Mouse (Mus musculus): ENCODE measurements around the gene Git2. TPM values are rescaled to one million over a fixed set of nuclear protein-coding genes. Genes with fewer than 3 reads are reported as not detected.

Git2 gene
- polyA plus RNA-seq, 1 experiment: 15.1 TPM

DNA sequence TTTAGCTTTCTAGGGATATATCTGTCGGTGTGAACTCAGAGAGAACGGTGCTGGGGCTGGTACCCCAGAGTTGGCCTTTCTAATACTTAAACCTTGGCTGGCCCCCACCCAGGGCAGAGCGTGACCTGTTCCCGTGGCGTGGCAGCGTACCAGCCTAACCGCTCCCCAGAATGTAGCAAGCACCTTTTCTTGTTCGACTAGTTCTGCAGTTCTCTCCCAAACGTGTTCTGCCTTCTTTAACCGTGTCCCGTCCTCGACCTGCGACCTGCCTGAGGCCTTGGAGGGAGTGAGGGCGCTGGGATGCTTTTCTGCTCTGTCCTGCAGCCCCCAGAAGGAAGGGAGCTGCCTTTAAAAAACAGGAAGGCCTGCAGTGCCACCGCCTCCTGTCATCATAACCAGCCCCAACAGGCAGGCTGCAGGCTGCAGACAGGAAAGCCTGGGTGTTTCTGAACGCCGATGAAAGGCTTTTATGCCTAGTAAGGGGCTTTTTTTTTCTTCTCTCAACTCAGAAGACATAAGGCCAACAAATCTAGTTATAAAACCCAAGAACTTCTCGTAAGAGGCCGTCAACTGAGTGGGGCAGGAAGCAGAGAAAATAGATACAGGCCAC lies 94.5 kb downstream of the Git2 start:
- H3K4me3 ChIP-seq (ENCODE audit: insufficient read depth, low read depth, low read length): no peak overlapping the region
- H3K4me1 ChIP-seq (ENCODE audit: control insufficient read depth, insufficient read depth, insufficient read length, low read length): no peaks in the 10 kb centered on the region
- peak overlapping the region; percentile 33; the same call in 1 of the 2 replicates for H3K27ac ChIP-seq (replicated peaks; ENCODE audit: low read depth, low read length)

DNA sequence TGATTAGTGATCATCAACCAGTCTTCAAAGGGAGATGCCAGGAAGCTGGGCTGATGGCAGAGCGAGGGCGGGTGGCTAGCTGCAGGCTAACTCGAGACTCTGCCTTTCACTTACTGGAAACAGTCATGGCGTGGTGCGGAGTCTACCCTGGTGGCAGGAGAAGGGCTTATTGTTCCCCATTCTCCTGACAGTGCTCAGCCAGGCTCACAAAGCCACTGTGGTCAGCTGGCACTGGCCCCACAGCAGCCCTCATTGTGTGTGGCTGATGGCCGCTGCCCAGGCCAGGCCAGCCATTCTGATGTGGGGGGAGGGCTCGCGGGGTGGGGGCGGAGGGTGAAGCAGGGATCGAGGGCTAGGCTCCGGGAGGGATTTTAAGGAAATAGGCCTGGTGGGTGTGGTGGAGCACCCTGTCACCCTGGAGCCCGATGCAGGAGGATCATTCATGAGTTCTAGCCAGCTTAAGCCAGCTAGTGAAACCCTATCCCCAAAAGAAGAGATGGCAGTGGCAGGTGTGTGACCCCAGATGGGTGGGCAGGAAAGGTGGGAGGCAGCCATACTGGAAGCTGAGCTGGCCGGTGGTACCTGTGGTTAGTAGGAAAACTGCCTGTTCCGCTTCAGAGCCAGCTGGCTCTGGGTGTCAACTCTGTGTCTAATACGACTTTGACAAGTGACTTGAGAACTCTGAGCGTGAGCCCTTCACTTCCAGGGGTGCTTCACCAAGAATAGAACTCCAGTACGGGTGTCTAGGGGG lies 95.3 kb downstream of the Git2 start:
- Histone ChIP-seq H3K4me1 (ENCODE audit: control insufficient read depth, insufficient read depth, insufficient read length, low read length) (no peaks in the 10 kb centered on the region), H3K4me3 (ENCODE audit: insufficient read depth, low read depth, low read length) (no peak overlapping the region), H3K27ac (replicated peaks; ENCODE audit: low read depth, low read length) (peak overlapping the region; percentile 33; the same call in 1 of the 2 replicates)

Other genes with a start within 250 kb of the Git2 start
- 1.8 and 2.7 TPM in 2 replicates for gene Fam222a, start 207.5 kb downstream of the Git2 start, polyA plus RNA-seq (2012; ENCODE audit: insufficient read depth, insufficient read length, missing spikeins)
- gene Trpv4, start 117.1 kb downstream of the Git2 start, polyA plus RNA-seq (2012; ENCODE audit: insufficient read depth, insufficient read length, missing spikeins): 0.83 and 1.2 TPM in 2 replicates
- gene Gltp, start 84.5 kb downstream of the Git2 start, polyA plus RNA-seq (2012; ENCODE audit: insufficient read depth, insufficient read length, missing spikeins): 29.8 and 31.9 TPM in 2 replicates
- gene Tchp, start 67.8 kb downstream of the Git2 start, polyA plus RNA-seq (2012; ENCODE audit: insufficient read depth, insufficient read length, missing spikeins): 1.5 and 4.4 TPM in 2 replicates
- gene Ankrd13a, start 840 bp downstream of the Git2 start, polyA plus RNA-seq (2012; ENCODE audit: insufficient read depth, insufficient read length, missing spikeins): 37.1 and 53.8 TPM in 2 replicates
- 2.1 and 5.5 TPM in 2 replicates for gene 1500011B03Rik, start 48.0 kb upstream of the Git2 start, polyA plus RNA-seq (2012; ENCODE audit: insufficient read depth, insufficient read length, missing spikeins)
- gene 4930519G04Rik, start 78.1 kb upstream of the Git2 start, polyA plus RNA-seq (2012; ENCODE audit: insufficient read depth, insufficient read length, missing spikeins): not detected in 2 replicates
- not detected in 2 replicates for gene Gm9936, start 83.2 kb upstream of the Git2 start, polyA plus RNA-seq (2012; ENCODE audit: insufficient read depth, insufficient read length, missing spikeins)
- 3.3 and 5.9 TPM in 2 replicates for gene Oasl2, start 121.4 kb upstream of the Git2 start, polyA plus RNA-seq (2012; ENCODE audit: insufficient read depth, insufficient read length, missing spikeins)
- 1.2 TPM in 1 of 2 replicates, not detected in the other for gene Oasl1, start 147.7 kb upstream of the Git2 start, polyA plus RNA-seq (2012; ENCODE audit: insufficient read depth, insufficient read length, missing spikeins)
- gene 2210016L21Rik, start 166.6 kb upstream of the Git2 start, polyA plus RNA-seq (2012; ENCODE audit: insufficient read depth, insufficient read length, missing spikeins): 11.2 and 11.3 TPM in 2 replicates
- not detected in 2 replicates for gene Hnf1a, start 195.6 kb upstream of the Git2 start, polyA plus RNA-seq (2012; ENCODE audit: insufficient read depth, insufficient read length, missing spikeins)
- 15.8 and 15.9 TPM in 2 replicates for gene Sppl3, start 235.6 kb upstream of the Git2 start, polyA plus RNA-seq (2012; ENCODE audit: insufficient read depth, insufficient read length, missing spikeins)